Mouse (Mus musculus) ovary, postnatal 14 days (tissue): ENCODE data around the gene Mobp.
"Not testable (repeated sequence)": the region's sequence is repeated elsewhere in the genome, so short reads cannot be mapped to it uniquely, and the experiment has no call there.

ENCODE experiments used
- DNase-seq: peaks from one replicate; pipeline ENCODE4 v3.0.0; 2022; ENCODE audit warnings: low spot score

The Mobp gene

DNA sequence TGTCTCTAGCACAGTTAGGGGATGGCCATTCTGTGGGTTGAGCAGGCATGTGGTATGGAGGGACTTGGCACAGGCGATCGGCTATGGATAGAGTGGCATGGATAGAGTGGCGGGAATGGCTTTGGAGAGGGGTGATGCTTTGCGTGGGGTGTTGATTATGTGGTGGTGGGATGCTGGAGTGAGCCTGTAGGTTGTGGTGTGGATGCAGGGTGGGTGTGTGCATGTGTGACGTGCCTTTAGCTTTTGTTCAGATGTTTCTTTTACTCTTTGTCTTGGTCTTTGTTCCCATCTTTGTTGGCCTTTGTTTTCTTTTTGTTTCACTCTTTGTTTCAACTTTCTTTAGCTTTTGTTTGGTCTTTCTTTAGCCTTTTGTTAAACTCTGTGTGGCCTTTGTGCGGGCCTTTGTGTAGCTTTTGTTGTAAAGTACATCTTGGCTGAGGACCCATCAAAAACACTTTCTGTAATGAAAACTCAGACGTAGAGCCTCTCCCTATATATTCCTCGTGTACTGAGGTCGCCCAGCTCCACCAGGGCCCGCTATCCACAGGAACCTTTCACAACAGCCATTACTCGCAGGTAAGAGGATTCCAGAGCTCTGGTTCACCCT lies at the start of gene Mobp:
Gene Mobp, plus strand, starts transcription at position 486 of the 607 bp plus-strand sequence.
- no peak for DNase-seq

DNA sequence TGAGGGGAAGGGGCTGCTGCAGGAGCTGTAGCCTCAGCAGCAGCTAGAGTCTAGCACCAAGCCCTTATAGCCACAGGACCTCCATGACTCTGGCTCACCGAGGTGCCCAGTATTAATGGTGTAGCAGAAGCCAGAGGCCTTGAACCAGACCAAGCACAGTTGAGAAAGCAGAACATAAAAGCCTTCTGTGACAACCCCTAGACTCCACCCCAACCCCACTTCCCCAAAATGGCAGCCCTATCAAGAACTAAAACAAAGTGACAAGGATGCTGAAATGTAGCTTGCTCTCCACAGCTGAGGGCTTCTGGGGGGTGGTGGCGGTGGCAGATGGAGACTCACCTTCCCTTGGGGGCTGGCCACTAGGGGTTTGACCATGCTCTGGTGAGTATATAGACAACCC lies 48.3 kb upstream of the Mobp start:
- no peak for DNase-seq

DNA sequence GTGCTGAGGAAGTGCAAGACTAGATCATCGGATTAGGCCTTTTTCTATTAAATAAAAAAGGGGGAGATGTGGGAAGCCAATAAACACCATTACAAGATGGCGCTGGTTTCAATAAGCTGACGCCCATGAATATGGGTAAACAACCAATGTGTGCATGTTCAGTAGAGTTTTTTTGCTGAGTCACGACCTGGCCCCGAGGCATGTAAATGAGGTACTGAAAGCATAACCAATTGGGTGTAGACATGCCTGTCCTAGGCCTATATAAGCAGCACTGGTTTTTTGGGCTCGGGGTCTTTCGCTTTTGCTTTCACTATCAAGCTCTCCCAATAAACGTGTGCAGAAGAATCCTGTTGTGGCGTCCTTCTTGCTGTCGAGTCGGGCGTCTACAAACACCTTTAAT lies 40.6 kb upstream of the Mobp start:
- not testable (repeated sequence) for DNase-seq

DNA sequence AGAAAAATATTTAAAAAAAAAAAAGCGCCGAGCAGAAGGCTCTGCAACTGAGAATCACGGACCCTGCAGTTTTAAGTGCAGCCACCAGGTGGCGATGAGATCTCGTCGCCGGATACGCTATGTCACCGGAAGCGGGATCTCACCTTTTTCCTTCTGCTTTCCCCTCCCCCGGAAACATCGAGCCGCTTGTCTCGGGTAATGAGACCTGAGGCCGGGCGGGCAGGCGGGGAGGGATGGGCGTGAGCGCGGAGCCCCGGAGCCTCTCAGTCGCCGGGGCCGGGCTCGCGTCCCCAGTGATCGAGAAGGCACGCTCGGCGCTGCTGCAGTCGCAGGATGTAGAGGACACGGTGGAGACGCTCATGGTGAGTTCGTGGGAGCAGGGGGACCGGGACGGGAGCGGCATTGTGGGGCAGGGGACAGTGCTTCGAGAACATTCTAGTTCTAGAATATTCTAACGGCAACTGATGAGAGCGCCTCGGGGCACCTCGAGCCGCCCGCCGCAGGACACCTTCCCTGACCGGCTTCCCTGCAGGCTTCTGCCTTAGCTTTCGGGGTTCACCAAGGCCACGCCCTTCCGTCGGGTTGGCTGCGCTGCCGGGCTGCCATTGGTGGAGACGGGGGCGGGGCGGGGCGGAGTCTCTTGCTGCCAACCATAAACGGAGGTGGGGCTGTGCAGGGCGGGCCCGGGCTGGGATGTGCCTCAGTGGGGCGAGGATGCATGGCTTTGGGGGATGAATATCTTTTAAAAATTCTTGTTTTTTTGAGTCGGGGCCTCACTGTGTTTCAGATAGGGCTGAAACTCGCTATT lies 39.1 kb upstream of the Mobp start, which contains the start of gene Slc25a38:
Gene Slc25a38, plus strand, starts transcription at position 164 of the 808 bp plus-strand sequence.
- DNase-seq, result peak; percentile 86

DNA sequence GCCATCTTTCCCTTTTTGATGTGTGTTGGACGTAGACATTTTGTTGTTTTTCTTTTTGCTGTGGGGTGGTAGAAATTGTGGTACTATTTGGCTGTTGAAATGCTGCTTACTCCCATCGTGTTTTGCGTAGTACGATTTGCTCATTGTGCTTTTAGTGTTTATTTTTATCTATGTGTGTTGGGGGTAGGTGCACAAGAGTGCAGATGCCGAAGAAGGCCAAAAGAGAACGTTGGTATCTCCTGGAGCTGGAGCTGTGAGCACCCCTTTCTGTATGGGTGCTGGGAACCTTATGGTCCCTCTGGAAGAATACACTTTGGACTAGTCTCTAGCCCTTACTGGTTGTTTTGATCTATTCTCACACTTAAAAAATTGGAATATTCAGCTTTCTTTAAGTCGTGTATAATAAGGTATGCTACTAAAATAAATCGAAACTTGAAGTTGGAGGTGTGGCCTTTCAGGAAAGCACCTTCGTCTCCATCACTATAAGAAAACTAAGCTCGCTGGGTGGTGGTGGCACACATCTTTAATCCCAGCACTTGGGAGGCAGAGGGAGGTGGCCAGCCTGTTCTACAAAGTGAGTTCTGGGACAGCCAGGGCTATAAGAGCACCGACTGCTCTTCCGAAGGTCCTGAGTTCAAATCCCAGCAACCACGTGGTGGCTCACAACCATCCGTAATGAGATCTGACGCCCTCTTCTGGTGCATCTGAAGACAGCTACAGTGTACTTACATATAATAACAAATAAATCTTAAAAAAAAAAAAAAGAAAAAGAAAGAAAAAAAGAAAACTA lies 38.2 kb upstream of the Mobp start:
- DNase-seq, result no peak

DNA sequence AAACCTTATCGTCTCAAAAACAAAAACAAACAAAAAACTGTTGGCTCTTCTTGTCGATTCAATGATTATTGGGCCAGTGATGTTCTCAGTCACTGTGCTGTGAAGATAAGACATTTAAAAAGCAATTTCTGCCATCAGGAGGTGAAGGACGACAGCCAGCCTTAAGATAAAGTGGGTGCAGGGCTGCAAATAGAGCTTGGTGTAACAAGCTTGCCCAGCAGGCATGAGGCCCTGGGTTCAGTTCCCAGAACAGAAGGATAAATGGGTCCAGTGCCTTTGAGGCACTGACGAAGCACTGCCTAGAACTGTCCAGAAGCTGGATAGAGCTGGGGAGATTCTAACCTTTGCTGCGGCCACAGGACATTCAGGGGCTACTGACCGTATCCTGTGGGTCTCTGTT lies 37.0 kb upstream of the Mobp start:
- no peak for DNase-seq

DNA sequence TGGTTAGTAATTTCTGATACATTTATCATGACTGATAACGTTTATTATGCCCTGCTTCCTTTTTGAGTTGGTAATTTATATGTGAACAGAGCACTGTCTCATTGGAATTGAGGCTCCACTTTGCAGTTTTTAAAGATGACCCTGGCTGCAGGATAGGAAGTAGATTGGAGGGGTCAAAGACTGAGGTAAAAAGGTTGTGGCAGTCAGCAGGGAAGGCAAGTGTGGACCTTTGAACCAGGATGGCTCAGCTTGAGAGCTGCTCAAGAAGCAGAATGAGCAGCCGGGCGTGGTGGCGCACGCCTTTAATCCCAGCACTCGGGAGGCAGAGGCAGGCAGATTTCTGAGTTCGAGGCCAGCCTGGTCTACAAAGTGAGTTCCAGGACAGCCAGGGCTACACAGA lies 36.1 kb upstream of the Mobp start:
- no peak for DNase-seq

DNA sequence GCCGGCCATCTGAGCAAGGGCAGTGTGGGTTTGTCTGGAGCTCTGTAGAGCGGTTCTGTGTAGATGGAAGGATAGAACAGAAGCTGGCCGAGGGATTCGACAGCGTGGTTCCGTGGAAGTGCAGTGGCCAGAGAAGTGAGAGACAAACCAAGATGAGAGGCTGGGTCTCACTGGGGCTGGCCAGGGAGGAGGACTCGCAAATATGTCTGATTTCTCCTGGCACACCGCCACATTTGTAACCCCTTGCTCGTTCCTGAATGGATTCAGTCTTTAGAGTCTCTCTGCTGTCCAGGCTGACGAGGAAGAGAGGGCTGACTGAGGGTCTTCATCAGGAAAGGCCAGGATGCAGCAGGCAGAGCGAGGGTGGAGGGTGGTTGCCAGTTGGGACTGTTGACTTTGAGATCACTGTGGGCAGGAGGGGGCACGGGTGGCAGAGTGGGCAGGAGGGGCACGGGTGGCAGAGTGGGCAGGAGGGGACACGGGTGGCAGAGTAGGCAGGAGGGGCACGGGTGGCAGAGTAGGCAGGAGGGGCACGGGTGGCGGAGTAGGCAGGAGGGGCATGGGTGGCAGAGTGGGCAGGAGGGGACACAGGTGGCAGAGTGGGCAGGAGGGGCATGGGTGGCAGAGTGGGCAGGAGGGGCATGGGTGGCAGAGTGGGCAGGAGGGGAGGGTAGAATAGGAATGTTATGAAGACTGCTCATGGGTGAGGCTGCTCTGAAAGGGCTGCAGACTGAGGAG lies 35.3 kb upstream of the Mobp start:
- no peak for DNase-seq

DNA sequence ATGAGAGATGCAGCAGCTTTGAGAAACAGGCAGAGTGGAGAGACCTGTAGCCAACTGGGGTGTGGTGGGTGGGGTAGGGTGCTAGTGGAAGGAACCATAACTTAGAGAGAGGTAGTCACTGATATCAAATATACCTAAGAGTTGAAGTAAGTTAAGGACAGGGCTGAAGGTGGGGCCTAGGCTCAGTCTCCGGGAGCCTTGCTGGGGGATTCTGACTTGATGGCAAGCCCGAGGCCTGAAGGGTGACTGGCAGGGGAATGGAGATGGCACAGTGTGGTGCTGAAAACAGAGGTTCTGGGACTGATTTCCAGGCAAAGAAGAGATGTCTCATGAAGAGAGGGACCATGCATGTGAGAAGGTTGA lies 34.7 kb upstream of the Mobp start:
- no peak for DNase-seq

DNA sequence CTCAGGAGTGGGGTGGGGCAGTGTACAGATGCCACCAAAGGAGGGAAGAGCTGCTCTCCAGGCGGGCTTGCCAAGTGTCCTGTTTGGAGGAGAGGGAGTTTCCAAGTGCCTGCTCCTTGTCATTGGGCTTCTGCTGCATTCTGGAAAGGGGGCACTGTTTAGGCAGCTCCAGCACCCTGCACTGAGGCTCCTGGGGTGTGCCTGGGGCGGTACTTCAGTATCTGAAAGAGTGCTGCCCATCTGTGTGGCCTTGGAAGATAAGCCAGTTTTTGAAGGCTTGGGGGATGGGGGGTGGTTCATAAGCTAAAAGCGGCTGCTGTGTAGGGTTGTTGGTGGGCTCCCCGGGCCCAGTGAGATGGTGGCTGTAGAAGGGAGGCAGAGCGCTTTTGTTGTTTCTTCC lies 33.9 kb upstream of the Mobp start:
- no peak for DNase-seq

DNA sequence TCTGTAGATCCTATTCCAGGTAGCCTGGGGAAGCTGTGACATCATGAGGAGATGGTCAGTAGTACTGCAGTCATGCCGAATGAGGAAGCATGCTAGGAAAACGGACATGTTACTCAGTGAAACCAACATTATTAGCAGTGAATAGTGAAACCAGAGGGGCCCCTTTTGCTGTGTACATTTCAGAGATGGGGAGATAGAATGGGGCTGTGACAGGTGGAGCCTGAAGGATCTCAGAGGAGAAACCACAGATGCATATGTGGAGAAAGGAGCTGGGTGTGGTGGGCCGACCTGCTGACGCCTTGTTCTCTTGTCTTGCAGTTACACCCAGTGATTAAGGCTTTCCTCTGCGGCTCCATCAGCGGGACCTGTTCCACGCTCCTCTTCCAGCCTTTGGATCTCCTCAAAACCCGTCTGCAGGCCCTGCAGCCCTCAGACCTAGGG lies 33.3 kb upstream of the Mobp start:
- no peak for DNase-seq

DNA sequence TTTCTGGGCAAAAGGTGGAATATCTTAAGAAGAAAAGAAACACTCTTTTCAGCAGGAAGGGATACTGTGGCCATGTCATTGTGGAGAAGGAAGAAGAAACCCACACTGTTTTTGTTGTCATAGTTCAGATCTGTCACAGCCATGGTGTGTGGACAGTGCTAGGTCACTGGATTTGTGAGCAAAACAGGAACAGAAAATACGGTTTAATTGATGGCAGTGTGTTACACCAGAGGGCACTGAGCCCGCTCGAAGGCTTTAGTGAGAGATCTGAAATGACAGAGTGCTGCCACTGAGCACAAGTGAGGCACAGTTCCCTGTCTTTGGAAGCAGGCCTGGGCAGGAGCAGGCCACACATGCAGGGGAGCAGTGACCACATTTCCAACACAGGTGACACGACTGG lies 31.3 kb upstream of the Mobp start:
- DNase-seq, result no peak

DNA sequence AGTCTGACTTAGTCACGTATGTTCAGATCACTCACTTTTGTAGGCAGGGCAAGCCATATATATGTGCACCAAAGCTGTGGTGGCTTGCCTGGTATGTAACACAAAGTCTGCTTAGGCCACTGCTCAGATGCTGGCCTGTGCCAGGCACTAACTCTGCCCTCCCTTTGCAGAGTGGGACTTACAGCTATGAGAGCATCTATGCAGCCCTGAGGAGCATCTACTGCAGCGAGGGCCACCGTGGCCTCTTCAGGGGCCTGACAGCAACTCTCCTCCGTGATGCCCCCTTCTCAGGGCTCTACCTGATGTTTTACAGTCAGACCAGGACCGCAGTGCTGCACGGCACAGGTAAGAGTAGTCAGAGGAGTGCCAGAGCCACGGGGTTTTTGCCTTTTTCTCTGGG lies 29.0 kb upstream of the Mobp start:
- no peak for DNase-seq

DNA sequence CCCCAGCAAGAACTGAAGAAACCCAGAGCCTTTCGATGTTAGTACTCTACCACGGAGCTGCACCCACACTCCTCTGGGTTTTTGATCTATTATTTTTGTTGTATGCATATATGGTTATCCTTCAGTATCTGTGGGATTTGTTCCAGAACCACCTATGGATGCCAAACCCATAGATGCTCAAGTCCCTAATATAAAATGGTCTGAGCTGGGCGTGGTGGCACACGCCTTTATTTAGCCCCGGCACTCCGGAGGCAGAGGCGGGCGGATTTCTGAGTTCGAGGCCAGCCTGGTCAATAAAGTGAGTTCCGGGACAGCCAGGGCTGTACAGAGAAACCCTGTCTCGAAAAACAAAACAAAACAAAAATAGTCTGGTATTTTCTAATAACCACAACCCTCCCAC lies 22.6 kb upstream of the Mobp start:
- no peak for DNase-seq

DNA sequence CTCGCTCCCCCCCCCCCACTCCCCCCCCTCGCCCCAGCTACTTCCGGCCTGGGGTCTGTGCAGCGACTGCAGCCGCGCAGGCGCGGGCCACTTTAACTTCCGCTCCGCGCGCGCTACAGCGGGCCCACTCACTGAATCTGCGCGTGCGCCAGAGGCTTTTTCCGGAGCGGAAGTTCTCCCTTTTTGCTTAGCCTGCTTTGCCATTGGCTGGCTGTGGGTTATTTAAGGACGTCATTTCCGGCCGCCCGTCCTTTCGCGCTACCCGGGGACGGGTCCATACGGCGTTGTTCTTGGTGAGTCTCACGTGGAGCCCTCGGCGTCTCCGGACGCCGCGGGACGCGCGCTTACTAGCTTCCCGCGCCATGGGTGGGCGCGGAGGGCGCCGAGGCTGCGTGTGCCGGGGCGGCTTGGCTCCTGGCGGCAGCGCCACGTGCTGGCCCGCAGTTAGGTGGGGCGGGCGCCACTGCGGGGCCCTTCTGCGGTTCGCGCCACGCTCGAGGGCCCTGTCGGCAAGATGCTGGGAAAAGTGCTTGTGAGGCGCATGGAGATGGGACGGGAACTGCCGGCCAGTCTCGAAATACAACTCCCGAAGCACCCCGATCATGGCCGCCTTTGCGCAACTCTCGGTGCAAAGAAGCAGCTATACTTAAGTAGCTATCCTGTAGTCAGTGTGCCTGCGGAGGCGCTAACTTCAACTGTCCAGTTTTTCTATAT lies 21.8 kb upstream of the Mobp start, which contains the start of gene Rpsa:
Gene Rpsa, plus strand, starts transcription at position 152 of the 714 bp plus-strand sequence.
- peak; percentile 91 for DNase-seq

DNA sequence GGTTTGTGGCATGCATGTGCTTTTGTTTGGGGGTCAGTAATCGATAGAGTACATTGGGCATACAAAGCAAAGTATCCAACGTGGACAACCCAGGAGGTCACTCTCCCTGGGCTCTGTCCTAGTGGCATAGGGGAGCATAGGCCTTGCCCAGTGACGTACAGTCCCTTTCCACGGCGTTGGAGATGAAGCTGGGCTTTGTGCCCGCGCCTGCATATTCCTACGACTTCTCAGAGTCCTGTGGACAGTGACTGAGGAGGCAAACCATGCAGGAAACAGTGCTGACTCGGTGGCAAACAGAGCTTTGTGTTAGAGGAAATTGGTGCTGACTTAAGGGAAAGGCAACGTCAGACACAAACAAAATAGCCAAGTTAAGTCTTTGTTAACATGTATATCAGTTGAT lies 20.2 kb upstream of the Mobp start:
- DNase-seq, result no peak

DNA sequence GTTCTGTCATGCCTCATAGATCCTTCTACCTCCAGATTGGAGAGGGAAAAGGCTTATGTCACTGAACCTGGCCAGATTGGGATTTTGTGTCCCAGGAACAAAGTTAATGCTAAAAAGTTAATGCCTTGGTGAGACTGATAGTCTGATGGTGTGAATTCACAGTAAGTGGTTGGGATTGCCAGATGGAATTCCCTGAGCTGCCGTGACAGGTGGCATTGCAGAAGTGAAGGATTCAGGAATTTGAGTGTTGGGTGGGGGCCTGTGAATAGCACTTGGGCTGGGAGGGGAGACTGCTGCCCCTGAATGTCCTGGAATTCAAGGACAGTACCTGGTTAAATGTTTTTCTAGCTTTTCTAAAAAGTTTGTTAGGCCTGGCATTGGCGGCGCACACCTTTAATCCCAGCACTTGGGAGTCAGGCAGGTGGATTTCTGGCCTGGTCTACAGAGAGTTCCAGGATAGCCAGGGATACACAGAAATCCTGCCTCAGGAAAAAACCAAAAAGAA lies 17.7 kb upstream of the Mobp start:
- no peak for DNase-seq

DNA sequence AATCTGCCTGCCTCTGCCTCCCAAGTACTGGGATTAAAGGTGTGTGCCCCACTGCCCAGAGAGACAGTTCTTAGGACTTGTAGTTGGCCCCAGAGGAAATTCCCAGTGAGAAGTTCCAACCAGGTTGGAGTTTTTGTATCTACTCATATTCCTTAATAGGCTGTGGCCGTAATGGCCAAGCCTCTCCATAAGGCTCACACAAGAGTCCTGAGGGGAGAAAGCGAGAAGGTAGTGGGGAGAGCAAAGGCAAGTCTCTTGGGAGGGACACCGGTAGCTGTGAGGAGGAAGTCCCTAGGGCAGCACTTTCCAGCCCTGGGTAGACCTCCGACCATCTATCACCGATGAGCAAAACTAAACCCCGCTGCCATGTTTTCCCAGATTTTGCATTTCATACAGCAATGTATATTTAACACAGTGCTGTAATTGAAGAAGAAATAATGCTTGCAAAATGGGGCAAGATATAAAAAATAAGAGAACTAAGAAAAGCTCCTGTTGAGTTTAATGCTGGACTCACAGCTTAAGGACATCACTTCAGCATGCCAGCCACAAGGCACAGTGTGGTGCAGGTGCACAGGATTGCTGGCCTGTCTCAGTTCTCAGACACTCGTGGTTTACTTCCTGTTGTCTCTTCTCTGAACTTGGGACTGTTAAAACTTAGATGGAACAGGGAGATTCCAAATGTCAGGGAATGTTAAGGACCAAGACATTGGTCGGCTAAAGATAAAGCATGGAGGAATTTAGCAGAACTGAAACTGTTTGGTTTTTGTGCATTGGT lies 16.3 kb upstream of the Mobp start:
- DNase-seq, result no peak

DNA sequence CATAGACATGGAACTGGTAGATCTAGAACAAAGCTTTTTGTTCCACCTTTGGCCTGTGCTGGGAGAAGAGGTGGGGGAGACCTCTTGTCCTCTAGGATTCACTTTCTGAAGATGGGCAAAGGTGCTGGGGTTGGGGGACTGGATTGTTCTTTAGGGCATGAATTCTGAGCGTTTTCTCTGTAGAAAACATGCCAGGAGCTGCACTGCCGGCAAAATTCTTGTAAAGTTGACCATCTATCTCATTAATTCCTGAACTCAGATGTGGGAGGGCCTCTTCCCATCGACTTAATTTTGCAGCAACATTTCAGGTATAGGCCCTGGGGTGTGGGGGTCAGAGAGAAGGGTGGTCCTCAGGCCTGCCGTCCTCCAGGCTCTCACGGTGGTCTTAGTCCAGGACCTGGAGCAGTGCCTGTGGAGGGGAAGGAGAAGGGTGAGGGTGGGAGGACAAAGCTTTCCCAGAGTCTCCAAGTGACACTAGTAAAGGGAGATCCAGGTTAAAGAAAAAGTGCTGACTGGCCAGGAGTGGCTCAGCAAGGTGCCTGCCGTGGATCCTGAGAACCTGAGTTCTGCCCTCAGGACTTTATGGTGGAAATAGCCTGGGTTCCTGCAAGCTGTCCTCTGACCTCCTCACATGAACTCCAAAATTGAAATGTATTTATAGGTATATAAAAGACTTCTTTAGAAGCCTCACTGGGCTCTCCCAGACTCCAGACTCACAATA lies 15.6 kb upstream of the Mobp start:
- no peak for DNase-seq
